Mouse (Mus musculus): ENCODE data around the gene Cxcl17.
A peak's percentile ranks its signal among the peaks of the same experiment; 100 is the strongest.

Cxcl17 gene

DNA sequence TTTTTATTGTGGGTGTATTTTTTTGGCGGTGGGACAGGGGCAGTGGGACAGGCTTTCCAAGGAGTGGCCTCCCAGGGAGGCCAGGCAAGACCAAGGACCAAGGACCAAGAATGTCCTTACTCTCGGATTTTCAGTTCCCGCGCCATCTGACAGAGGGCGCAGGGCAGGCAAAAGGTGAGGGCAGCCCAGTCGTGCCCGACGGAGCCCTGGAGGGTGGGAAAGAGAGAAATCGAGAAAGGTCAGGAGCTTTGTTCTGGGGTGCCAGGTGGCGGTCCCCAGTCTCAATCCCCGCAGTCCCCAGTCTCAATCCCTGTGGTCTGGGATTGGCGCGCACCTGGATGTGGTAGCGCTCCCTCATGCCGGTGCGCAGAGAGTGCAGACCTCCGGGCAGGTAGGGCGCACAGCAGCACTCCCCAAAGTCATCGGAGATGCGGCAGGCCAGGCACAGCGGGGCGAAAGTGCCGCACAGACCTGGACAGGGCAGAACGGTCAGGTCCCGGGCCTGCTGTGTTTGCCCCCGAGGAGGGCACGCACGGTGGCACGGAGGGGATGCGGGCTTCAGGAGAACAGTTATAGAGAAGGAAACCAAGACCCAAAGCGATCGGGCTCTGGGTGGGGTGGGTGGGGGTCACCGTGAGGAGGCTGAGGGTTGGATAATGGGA lies 44.9 kb downstream of the Cxcl17 start:
- DNase-seq = no peak

- peak; percentile 38 for DNase-seq
Measured at GRCm38 (mm10) chr7:25365937-25366625, 46.6 kb downstream of the Cxcl17 start.

DNA sequence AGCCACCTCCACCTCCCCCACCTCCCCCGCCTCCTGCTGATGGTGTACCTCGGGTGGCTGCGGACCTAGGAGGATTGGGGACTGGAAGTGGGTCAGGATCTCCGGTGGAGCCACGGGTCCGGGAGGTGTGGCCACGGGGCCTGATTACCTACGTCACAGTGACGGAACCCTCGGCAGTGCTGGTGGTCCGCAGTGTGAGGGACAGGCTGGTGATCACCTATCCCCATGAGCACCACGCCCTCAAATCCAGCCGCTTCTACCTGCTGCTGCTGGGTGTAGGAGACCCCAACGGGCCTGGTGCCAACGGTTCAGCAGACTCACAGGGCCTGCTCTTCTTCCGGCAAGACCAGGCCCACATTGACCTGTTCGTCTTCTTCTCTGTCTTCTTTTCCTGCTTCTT lies 49.1 kb downstream of the Cxcl17 start:
- no peak for DNase-seq

- DNase-seq = no peak
Measured at GRCm38 (mm10) chr7:25363151-25363550, 49.5 kb downstream of the Cxcl17 start.

DNA sequence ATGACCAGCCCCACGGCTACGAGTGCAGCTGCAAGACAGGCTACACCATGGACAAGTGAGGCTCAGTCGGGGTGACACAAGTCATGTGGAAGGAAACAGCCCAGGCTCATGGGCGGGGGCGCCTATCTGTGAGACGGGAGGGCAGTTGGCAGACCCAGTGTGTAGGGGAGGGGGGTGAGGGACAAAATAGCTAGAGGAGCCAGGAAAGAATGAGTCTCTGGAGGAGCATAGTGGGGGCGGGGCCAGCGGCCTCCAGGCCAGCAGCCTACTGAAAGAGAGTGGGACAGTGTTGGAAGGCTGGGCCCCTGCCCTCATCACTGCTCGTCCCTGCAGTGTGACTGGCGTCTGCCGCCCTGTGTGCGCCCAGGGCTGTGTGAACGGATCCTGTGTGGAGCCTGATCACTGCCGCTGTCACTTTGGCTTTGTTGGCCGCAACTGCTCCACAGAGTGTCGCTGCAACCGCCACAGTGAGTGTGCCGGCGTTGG lies 53.9 kb downstream of the Cxcl17 start:
- DNase-seq = no peak
